Mouse (Mus musculus): ENCODE data around the gene Cyb561d2. TPM values are rescaled to one million over a fixed set of nuclear protein-coding genes. Genes with fewer than 3 reads are reported as not detected.

Gene Cyb561d2
- polyA plus RNA-seq, 1 experiment from 2014 or later = 17.7 TPM

Other genes with a start within 250 kb of the Cyb561d2 start
- gene Cish, start 246.2 kb downstream of the Cyb561d2 start, polyA plus RNA-seq (2015; fragmentation: Nextera tagmentation; extraction: Ambion mirVana) = 43.4 and 44.4 TPM in 2 replicates
- 10.2 and 14.4 TPM in 2 replicates for gene Hemk1, start 203.8 kb downstream of the Cyb561d2 start, polyA plus RNA-seq (2015; fragmentation: Nextera tagmentation; extraction: Ambion mirVana)
- gene 6430571L13Rik, start 201.6 kb downstream of the Cyb561d2 start, polyA plus RNA-seq (2015; fragmentation: Nextera tagmentation; extraction: Ambion mirVana) = 1.2 and 1.5 TPM in 2 replicates
- 2.2 and 2.6 TPM in 2 replicates for gene Cacna2d2, start 142.6 kb downstream of the Cyb561d2 start, polyA plus RNA-seq (2015; fragmentation: Nextera tagmentation; extraction: Ambion mirVana)
- 31.3 and 32.9 TPM in 2 replicates for gene Tmem115, start 8.2 kb downstream of the Cyb561d2 start, polyA plus RNA-seq (2015; fragmentation: Nextera tagmentation; extraction: Ambion mirVana)
- gene Nprl2, start within 50 bp of the Cyb561d2 start, polyA plus RNA-seq (2015; fragmentation: Nextera tagmentation; extraction: Ambion mirVana) = 32.4 and 33.3 TPM in 2 replicates
- gene Zmynd10, start 5.1 kb upstream of the Cyb561d2 start, polyA plus RNA-seq (2015; fragmentation: Nextera tagmentation; extraction: Ambion mirVana) = 1.7 and 2.5 TPM in 2 replicates
- 54.0 and 55.3 TPM in 2 replicates for gene Rassf1, start 9.4 kb upstream of the Cyb561d2 start, polyA plus RNA-seq (2015; fragmentation: Nextera tagmentation; extraction: Ambion mirVana)
- gene Tusc2, start 21.1 kb upstream of the Cyb561d2 start, polyA plus RNA-seq (2015; fragmentation: Nextera tagmentation; extraction: Ambion mirVana) = 44.3 and 44.7 TPM in 2 replicates
- 87.4 and 87.7 TPM in 2 replicates for gene Hyal2, start 25.8 kb upstream of the Cyb561d2 start, polyA plus RNA-seq (2015; fragmentation: Nextera tagmentation; extraction: Ambion mirVana)
- gene Hyal1, start 34.7 kb upstream of the Cyb561d2 start, polyA plus RNA-seq (2015; fragmentation: Nextera tagmentation; extraction: Ambion mirVana) = 7.5 and 8.4 TPM in 2 replicates
- 15.1 and 19.2 TPM in 2 replicates for gene Naa80, start 36.7 kb upstream of the Cyb561d2 start, polyA plus RNA-seq (2015; fragmentation: Nextera tagmentation; extraction: Ambion mirVana)
- gene Hyal3, start 38.6 kb upstream of the Cyb561d2 start, polyA plus RNA-seq (2015; fragmentation: Nextera tagmentation; extraction: Ambion mirVana) = 0.54 and 0.69 TPM in 2 replicates
- gene Ifrd2, start 45.4 kb upstream of the Cyb561d2 start, polyA plus RNA-seq (2015; fragmentation: Nextera tagmentation; extraction: Ambion mirVana) = 45.7 and 46.5 TPM in 2 replicates
- gene Sema3b, start 67.0 kb upstream of the Cyb561d2 start, polyA plus RNA-seq (2015; fragmentation: Nextera tagmentation; extraction: Ambion mirVana) = 11.0 and 12.0 TPM in 2 replicates
- gene Gnai2, start 93.2 kb upstream of the Cyb561d2 start, polyA plus RNA-seq (2015; fragmentation: Nextera tagmentation; extraction: Ambion mirVana) = 419 and 458 TPM in 2 replicates
- gene Slc38a3, start 127.3 kb upstream of the Cyb561d2 start, polyA plus RNA-seq (2015; fragmentation: Nextera tagmentation; extraction: Ambion mirVana) = 3.3 and 3.9 TPM in 2 replicates
- gene Gnat1, start 137.5 kb upstream of the Cyb561d2 start, polyA plus RNA-seq (2015; fragmentation: Nextera tagmentation; extraction: Ambion mirVana) = 0.39 TPM in 2 replicates
- gene Sema3f, start 168.3 kb upstream of the Cyb561d2 start, polyA plus RNA-seq (2015; fragmentation: Nextera tagmentation; extraction: Ambion mirVana) = 3.9 and 4.7 TPM in 2 replicates
- gene Rbm5, start 228.8 kb upstream of the Cyb561d2 start, polyA plus RNA-seq (2015; fragmentation: Nextera tagmentation; extraction: Ambion mirVana) = 137 and 146 TPM in 2 replicates